Mouse (Mus musculus): ENCODE data around the gene AC161166.1. TPM values are rescaled to one million over a fixed set of nuclear protein-coding genes. Genes with fewer than 3 reads are reported as not detected.

The AC161166.1 gene
- polyA plus RNA-seq, 1 experiment from 2014 or later, result 0.20 TPM

GRCm38 (mm10) chr7:24467886-24468285 lies 44.4 kb downstream of the AC161166.1 start:
- H3K4me3 ChIP-seq (ENCODE audit: low read depth, low read length), result no peak overlapping the region
- WGBS, result 86% methylated on average over 5 of the region's 5 CpGs
- no peaks in the 10 kb centered on the region for H3K4me1 ChIP-seq (ENCODE audit: control insufficient read depth, insufficient read depth, low read length)
- no peak overlapping the region for H3K9ac ChIP-seq (ENCODE audit: low read length)
- no peaks in the 10 kb centered on the region for H3K27me3 ChIP-seq (replicated peaks; ENCODE audit: control insufficient read depth, insufficient read depth, low read length)
- no peak overlapping the region for H3K27ac ChIP-seq (ENCODE audit: low read depth, low read length)
- no peak overlapping the region for H3K4me2 ChIP-seq (ENCODE audit: low read length)
- no peak for ATAC-seq
- no peaks in the 10 kb centered on the region for H3K9me3 ChIP-seq (replicated peaks; ENCODE audit: control insufficient read depth, low read length)
- no peak for DNase-seq (ENCODE audit: low spot score)
- no peaks in the 10 kb centered on the region for H3K36me3 ChIP-seq (ENCODE audit: control insufficient read depth, insufficient read depth, low read length)

- Histone ChIP-seq H3K4me1 (ENCODE audit: control insufficient read depth, insufficient read depth, low read length) (no peaks in the 10 kb centered on the region), H3K9me3 (replicated peaks; ENCODE audit: control insufficient read depth, low read length) (no peaks in the 10 kb centered on the region), H3K9ac (ENCODE audit: low read length) (no peak overlapping the region), H3K4me2 (ENCODE audit: low read length) (no peak overlapping the region), H3K4me3 (ENCODE audit: low read depth, low read length) (no peak overlapping the region), H3K36me3 (ENCODE audit: control insufficient read depth, insufficient read depth, low read length) (no peaks in the 10 kb centered on the region), H3K27ac (ENCODE audit: low read depth, low read length) (no peak overlapping the region), H3K27me3 (replicated peaks; ENCODE audit: control insufficient read depth, insufficient read depth, low read length) (no peaks in the 10 kb centered on the region)
- DNase-seq (ENCODE audit: low spot score) (no peak), ATAC-seq (no peak)
- 88% methylated on average over 6 of the region's 6 CpGs for WGBS
Measured at GRCm38 (mm10) chr7:24466835-24467234, 45.4 kb downstream of the AC161166.1 start.

- no peak for ATAC-seq
- H3K4me3 ChIP-seq (ENCODE audit: low read depth, low read length), result no peak within 1 kb of the TSS
Measured at GRCm38 (mm10) chr7:24462388-24463319, 49.6 kb downstream of the AC161166.1 start, which contains the start of gene Plaur. Plaur (plus strand) TSS chr7:24462484.

GRCm38 (mm10) chr7:24461376-24462051 lies 50.7 kb downstream of the AC161166.1 start:
- H3K9me3 ChIP-seq (replicated peaks; ENCODE audit: control insufficient read depth, low read length), result no peaks in the 10 kb centered on the region
- no peak for DNase-seq (ENCODE audit: low spot score)
- H3K27me3 ChIP-seq (replicated peaks; ENCODE audit: control insufficient read depth, insufficient read depth, low read length), result no peaks in the 10 kb centered on the region
- H3K4me3 ChIP-seq (ENCODE audit: low read depth, low read length), result no peak overlapping the region
- no peak overlapping the region for H3K9ac ChIP-seq (ENCODE audit: low read length)
- whole genome bisulfite sequencing, result 74% methylated on average over 14 of the region's 14 CpGs
- ATAC-seq, result no peak
- H3K4me1 ChIP-seq (ENCODE audit: control insufficient read depth, insufficient read depth, low read length), result no peaks in the 10 kb centered on the region
- no peak overlapping the region for H3K27ac ChIP-seq (ENCODE audit: low read depth, low read length)
- no peak overlapping the region for H3K4me2 ChIP-seq (ENCODE audit: low read length)
- no peaks in the 10 kb centered on the region for H3K36me3 ChIP-seq (ENCODE audit: control insufficient read depth, insufficient read depth, low read length)

More at GRCm38 (mm10) chr7:24462388-24463319, 49.6 kb downstream of the AC161166.1 start, which contains the start of gene Plaur:
- 11% methylated on average over 25 of the region's 27 CpGs for WGBS
- Histone ChIP-seq H3K27ac (ENCODE audit: low read depth, low read length) (no peak within 1 kb of the TSS), H3K4me1 (ENCODE audit: control insufficient read depth, insufficient read depth, low read length) (no peaks in the 10 kb centered on the region), H3K27me3 (replicated peaks; ENCODE audit: control insufficient read depth, insufficient read depth, low read length) (no peaks in the 10 kb centered on the region), H3K9ac (ENCODE audit: low read length) (no peak within 1 kb of the TSS), H3K36me3 (ENCODE audit: control insufficient read depth, insufficient read depth, low read length) (no peaks in the 10 kb centered on the region), H3K9me3 (replicated peaks; ENCODE audit: control insufficient read depth, low read length) (no peaks in the 10 kb centered on the region), H3K4me2 (ENCODE audit: low read length) (no peak within 1 kb of the TSS)
- no peak for DNase-seq (ENCODE audit: low spot score)

Other genes with a start within 250 kb of the AC161166.1 start
- 9.4 and 11.0 TPM in 2 replicates for gene Zfp93, start 242.0 kb downstream of the AC161166.1 start, polyA plus RNA-seq (2014; fragmentation: Nextera tagmentation; extraction: Ambion mirVana)
- gene Zfp61, start 211.2 kb downstream of the AC161166.1 start, polyA plus RNA-seq (2014; fragmentation: Nextera tagmentation; extraction: Ambion mirVana), result 33.7 and 40.7 TPM in 2 replicates
- 20.5 and 21.6 TPM in 2 replicates for gene Zfp94, start 195.8 kb downstream of the AC161166.1 start, polyA plus RNA-seq (2014; fragmentation: Nextera tagmentation; extraction: Ambion mirVana)
- 0.20 TPM in 1 of 2 replicates, not detected in the other for gene Tescl, start 178.5 kb downstream of the AC161166.1 start, polyA plus RNA-seq (2014; fragmentation: Nextera tagmentation; extraction: Ambion mirVana)
- gene Lypd5, start 163.3 kb downstream of the AC161166.1 start, polyA plus RNA-seq (2014; fragmentation: Nextera tagmentation; extraction: Ambion mirVana), result not detected in 2 replicates
- 0.09 and 0.53 TPM in 2 replicates for gene Kcnn4, start 142.2 kb downstream of the AC161166.1 start, polyA plus RNA-seq (2014; fragmentation: Nextera tagmentation; extraction: Ambion mirVana)
- gene Smg9, start 112.8 kb downstream of the AC161166.1 start, polyA plus RNA-seq (2014; fragmentation: Nextera tagmentation; extraction: Ambion mirVana), result 23.4 and 26.1 TPM in 2 replicates
- not detected in 2 replicates for gene Irgc1, start 60.2 kb downstream of the AC161166.1 start, polyA plus RNA-seq (2014; fragmentation: Nextera tagmentation; extraction: Ambion mirVana)
- gene Plaur, start 50.0 kb downstream of the AC161166.1 start, polyA plus RNA-seq (2014; fragmentation: Nextera tagmentation; extraction: Ambion mirVana), result 1.4 and 2.0 TPM in 2 replicates
- 26.3 and 29.0 TPM in 2 replicates for gene Cadm4, start 30.4 kb downstream of the AC161166.1 start, polyA plus RNA-seq (2014; fragmentation: Nextera tagmentation; extraction: Ambion mirVana)
- 178 and 205 TPM in 2 replicates for gene Zfp428, start 5.4 kb downstream of the AC161166.1 start, polyA plus RNA-seq (2014; fragmentation: Nextera tagmentation; extraction: Ambion mirVana)
- gene Irgq, start 18.2 kb upstream of the AC161166.1 start, polyA plus RNA-seq (2014; fragmentation: Nextera tagmentation; extraction: Ambion mirVana), result 19.5 and 25.1 TPM in 2 replicates
- 0.28 TPM in 1 of 2 replicates, not detected in the other for gene Pinlyp, start 33.7 kb upstream of the AC161166.1 start, polyA plus RNA-seq (2014; fragmentation: Nextera tagmentation; extraction: Ambion mirVana)
- gene Xrcc1, start 33.8 kb upstream of the AC161166.1 start, polyA plus RNA-seq (2014; fragmentation: Nextera tagmentation; extraction: Ambion mirVana), result 65.1 and 66.6 TPM in 2 replicates
- gene Ethe1, start 75.1 kb upstream of the AC161166.1 start, polyA plus RNA-seq (2014; fragmentation: Nextera tagmentation; extraction: Ambion mirVana), result 22.6 and 23.2 TPM in 2 replicates
- 3.3 and 6.6 TPM in 2 replicates for gene Zfp575, start 75.2 kb upstream of the AC161166.1 start, polyA plus RNA-seq (2014; fragmentation: Nextera tagmentation; extraction: Ambion mirVana)
- not detected in 2 replicates for gene Phldb3, start 98.3 kb upstream of the AC161166.1 start, polyA plus RNA-seq (2014; fragmentation: Nextera tagmentation; extraction: Ambion mirVana)
- gene Lypd3, start 124.1 kb upstream of the AC161166.1 start, polyA plus RNA-seq (2014; fragmentation: Nextera tagmentation; extraction: Ambion mirVana), result 0.20 and 0.21 TPM in 2 replicates
- not detected in 2 replicates for gene Tex101, start 164.2 kb upstream of the AC161166.1 start, polyA plus RNA-seq (2014; fragmentation: Nextera tagmentation; extraction: Ambion mirVana)
- gene BC049730, start 196.8 kb upstream of the AC161166.1 start, polyA plus RNA-seq (2014; fragmentation: Nextera tagmentation; extraction: Ambion mirVana), result not detected in 2 replicates
- not detected in 2 replicates for gene Gm4763, start 214.5 kb upstream of the AC161166.1 start, polyA plus RNA-seq (2014; fragmentation: Nextera tagmentation; extraction: Ambion mirVana)
- gene Cd177, start 247.9 kb upstream of the AC161166.1 start, polyA plus RNA-seq (2014; fragmentation: Nextera tagmentation; extraction: Ambion mirVana), result 0.19 and 0.63 TPM in 2 replicates